Mouse (Mus musculus): Measurements from ENCODE around the gene Ndufaf2.

GRCm38 (mm10) chr13:108170511-108170910 is 12.1 kb upstream of the Ndufaf2 start:
- no peak for TF ChIP-seq CTCF (conservative IDR thresholded peaks at IDR 0.05; ENCODE audit: low read length)
- TF ChIP-seq NANOG (IDR thresholded peaks at IDR 0.05; ENCODE audit: borderline replicate concordance, low read length), result no peak

Measured in E14TG2a.4 (cell line).